Mouse (Mus musculus) limb, embryonic 11.5 days (tissue): ENCODE measurements around the gene Hoxc5. TPM values are rescaled to one million over a fixed set of nuclear protein-coding genes. Genes with fewer than 3 reads are reported as not detected.

Source experiments
- ATAC-seq: fragments of 200-750 bp; cut with Nextera tagmentation; 2 replicates; pipeline ENCODE4 v1.8.0; 2017; ENCODE audit warnings: low read depth; ENCODE audit not compliant: insufficient number of reproducible peaks, low FRiP score, low TSS enrichment
- DNase-seq: peaks from one replicate; pipeline ENCODE4 v3.0.0-alpha.2; 2015; ENCODE audit warnings: low spot score
- H3K27ac ChIP-seq: fragments of 300-500 bp; sonication (generic); replicated peaks from 2 replicates; pipeline ENCODE4 v1.5.1; 2014; ENCODE audit warnings: low read depth, mild to moderate bottlenecking, low read length
- H3K27me3 ChIP-seq: fragments of 300-500 bp; sonication (generic); 2 replicates; pipeline ENCODE4 v1.6.1; 2014; ENCODE audit warnings: mild to moderate bottlenecking, low read length, mixed read lengths; ENCODE audit not compliant: control insufficient read depth, insufficient read depth
- H3K36me3 ChIP-seq: fragments of 300-500 bp; sonication (generic); 2 replicates; pipeline ENCODE4 v1.6.1; 2014; ENCODE audit warnings: mild to moderate bottlenecking, low read length, moderate library complexity, mixed read lengths; ENCODE audit not compliant: control insufficient read depth, insufficient read depth
- H3K4me1 ChIP-seq: fragments of 300-500 bp; sonication (generic); 2 replicates; pipeline ENCODE4 v1.6.1; 2014; ENCODE audit warnings: low read length, mixed read lengths; ENCODE audit not compliant: control insufficient read depth, insufficient read depth
- H3K4me2 ChIP-seq: fragments of 300-500 bp; sonication (generic); 2 replicates; pipeline ENCODE4 v1.6.1; 2014; ENCODE audit warnings: low read depth, mild to moderate bottlenecking, moderate library complexity; ENCODE audit not compliant: severe bottlenecking
- H3K4me3 ChIP-seq: fragments of 300-500 bp; sonication (generic); 2 replicates; pipeline ENCODE4 v1.5.1; 2014; ENCODE audit warnings: low read depth, low read length
- H3K9ac ChIP-seq: fragments of 300-500 bp; sonication (generic); 2 replicates; pipeline ENCODE4 v1.6.1; 2014; ENCODE audit warnings: mild to moderate bottlenecking, low read length
- H3K9me3 ChIP-seq: fragments of 300-500 bp; sonication (generic); 2 replicates; pipeline ENCODE4 v1.6.1; 2016; ENCODE audit warnings: low read length; ENCODE audit not compliant: control insufficient read depth
- WGBS: fragments of 180-500 bp; shearing (Covaris S2); extraction: QIAGEN DNeasy Blood & Tissue Kit; methylation state at CpG from one replicate; pipeline ENCODE4 v1.1.7; 2014; 5-methylcytosine and 5-hydroxymethylcytosine counted together
- polyA plus RNA-seq: library from polyadenylated mRNA; unstranded; fragments of >200 nt; fragmentation: Nextera tagmentation; extraction: Ambion mirVana; gene quantifications from 2 replicates; pipeline ENCODE4 v1.2.1, GENCODE M21; 2014

Hoxc5 gene
- polyA plus RNA-seq, 1 experiment from 2014 or later: 8.3 TPM

GRCm38 (mm10) chr15:102962492-102962891, 4.8 kb upstream of the Hoxc5 start:
- Histone ChIP-seq H3K9ac (peak overlapping the region; percentile 86), H3K4me3 (peak overlapping the region; percentile 55), H3K4me1 (peaks cover 20% of the 10 kb centered on the region), H3K4me2 (peak overlapping the region; percentile 64), H3K9me3 (no peaks in the 10 kb centered on the region), H3K27ac (peak overlapping the region; percentile 85), H3K27me3 (peaks cover 46% of the 10 kb centered on the region), H3K36me3 (no peaks in the 10 kb centered on the region)
- ATAC-seq (no peak), DNase-seq (peak; percentile 77)
- 2% methylated on average over 13 of the region's 13 CpGs for WGBS

- H3K4me3 ChIP-seq: peak overlapping the region; percentile 55
- H3K9me3 ChIP-seq: no peaks in the 10 kb centered on the region
- peaks cover 47% of the 10 kb centered on the region for H3K27me3 ChIP-seq
- H3K27ac ChIP-seq: peak overlapping the region; percentile 85
- peak overlapping the region; percentile 64 for H3K4me2 ChIP-seq
- no peaks in the 10 kb centered on the region for H3K36me3 ChIP-seq
- peaks cover 15% of the 10 kb centered on the region for H3K4me1 ChIP-seq
- ATAC-seq (no peak), DNase-seq (no peak)
- H3K9ac ChIP-seq: peak overlapping the region; percentile 86
- 2% methylated on average over 8 of the region's 8 CpGs for WGBS
Observed at GRCm38 (mm10) chr15:102963259-102963658, 4.0 kb upstream of the Hoxc5 start.

GRCm38 (mm10) chr15:102963671-102964640, 3.3 kb upstream of the Hoxc5 start:
- Histone ChIP-seq H3K36me3 (no peaks in the 10 kb centered on the region), H3K9me3 (no peaks in the 10 kb centered on the region), H3K9ac (peak overlapping the region; percentile 86), H3K27ac (peak overlapping the region; percentile 85), H3K4me1 (peaks cover 14% of the 10 kb centered on the region; the same call in 1 of the 2 replicates), H3K27me3 (peaks cover 51% of the 10 kb centered on the region), H3K4me3 (peak overlapping the region; percentile 55), H3K4me2 (peak overlapping the region; percentile 64)
- ATAC-seq: no peak
- under 1% methylated on average over 28 of the region's 28 CpGs for WGBS
- peak; percentile 85 for DNase-seq

GRCm38 (mm10) chr15:102965003-102965891, 2.0 kb upstream of the Hoxc5 start:
- WGBS: 2% methylated on average over 26 of the region's 26 CpGs
- no peak for ATAC-seq
- H3K9ac ChIP-seq: peak overlapping the region; percentile 86

GRCm38 (mm10) chr15:102965892-102966775, 1.1 kb upstream of the Hoxc5 start:
- WGBS: 3% methylated on average over 30 of the region's 30 CpGs
- Histone ChIP-seq H3K27ac (peak overlapping the region; percentile 85), H3K9ac (peak overlapping the region; percentile 86), H3K4me3 (peak overlapping the region; percentile 55), H3K36me3 (no peaks in the 10 kb centered on the region), H3K9me3 (no peaks in the 10 kb centered on the region), H3K27me3 (peaks cover 60% of the 10 kb centered on the region), H3K4me2 (peak overlapping the region; percentile 64), H3K4me1 (peaks cover 9% of the 10 kb centered on the region; the same call in 1 of the 2 replicates)
- ATAC-seq: peak; percentile 77
- DNase-seq: peak; percentile 99

More at GRCm38 (mm10) chr15:102965003-102965891, 2.0 kb upstream of the Hoxc5 start:
- no peaks in the 10 kb centered on the region for H3K36me3 ChIP-seq
- peaks cover 13% of the 10 kb centered on the region; the same call in 1 of the 2 replicates for H3K4me1 ChIP-seq
- peak overlapping the region; percentile 64 for H3K4me2 ChIP-seq
- H3K27ac ChIP-seq: peak overlapping the region; percentile 85
- DNase-seq: peak; percentile 70
- peaks cover 53% of the 10 kb centered on the region for H3K27me3 ChIP-seq
- no peaks in the 10 kb centered on the region for H3K9me3 ChIP-seq
- H3K4me3 ChIP-seq: peak overlapping the region; percentile 55

GRCm38 (mm10) chr15:102966776-102967311, 399 bp upstream of the Hoxc5 start, which contains the start of gene Hoxc10:
TSS of gene Hoxc10 (plus strand) at chr15:102966796.
- H3K4me1 ChIP-seq: peaks cover 5% of the 10 kb centered on the region; the same call in 1 of the 2 replicates
- DNase-seq: no peak
- WGBS: 1% methylated on average over 27 of the region's 27 CpGs
- H3K4me2 ChIP-seq: peak within 1 kb of the TSS; percentile 64
- peak within 1 kb of the TSS; percentile 92 for H3K9ac ChIP-seq
- no peaks in the 10 kb centered on the region for H3K36me3 ChIP-seq
- no peaks in the 10 kb centered on the region for H3K9me3 ChIP-seq
- H3K4me3 ChIP-seq: peak within 1 kb of the TSS; percentile 55
- peak; percentile 16; the same call in 1 of the 2 replicates for ATAC-seq
- peak within 1 kb of the TSS; percentile 85 for H3K27ac ChIP-seq
- peaks cover 60% of the 10 kb centered on the region for H3K27me3 ChIP-seq

GRCm38 (mm10) chr15:102967511-102968397, 511 bp downstream of the Hoxc5 start:
- H3K4me1 ChIP-seq: peaks cover 9% of the 10 kb centered on the region; the same call in 1 of the 2 replicates
- ATAC-seq (no peak), DNase-seq (no peak)
- peak overlapping the region; percentile 64 for H3K4me2 ChIP-seq
- H3K4me3 ChIP-seq: peak overlapping the region; percentile 55
- 1% methylated on average over 34 of the region's 34 CpGs for WGBS
- peak overlapping the region; percentile 92 for H3K9ac ChIP-seq
- no peaks in the 10 kb centered on the region for H3K36me3 ChIP-seq
- peaks cover 62% of the 10 kb centered on the region for H3K27me3 ChIP-seq
- no peaks in the 10 kb centered on the region for H3K9me3 ChIP-seq
- H3K27ac ChIP-seq: peak overlapping the region; percentile 75
